Comparison of ENCODE assay signal across 28 mouse cellular contexts in the genomic region with DNA sequence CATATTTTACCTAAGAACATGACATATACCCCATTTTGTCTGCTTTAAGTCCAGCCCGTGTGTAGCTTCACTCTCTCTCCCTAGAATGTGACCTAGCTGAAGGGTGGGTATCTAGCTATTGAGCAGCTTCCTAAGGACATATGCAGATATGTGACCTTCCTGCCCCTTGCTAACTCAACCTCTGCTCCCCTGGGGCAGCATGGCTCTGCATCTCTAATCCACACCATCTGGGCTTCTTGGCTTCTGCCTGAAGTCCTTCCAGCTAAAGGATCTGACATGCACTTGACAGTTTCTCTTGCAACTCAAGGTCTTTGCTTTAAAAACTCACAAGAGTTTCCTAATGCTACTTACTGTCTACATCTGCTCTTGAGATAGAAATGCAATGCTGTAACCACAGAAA. TPM values are rescaled to one million over a fixed set of nuclear protein-coding genes. Genes with fewer than 3 reads are reported as not detected.
DNase-seq lines count a peak whose midpoint lies in the region; TF ChIP-seq lines count a peak whose summit lies in the region.
"Had no signal": no experiment of that assay in that cellular context is flagged by ENCODE, and none has a peak within 500 bp of the region (broad histone marks: within the 10 kb centered on the region; RNA-seq: fewer than 3 reads in every experiment).

No protein-coding gene starts in this region.

- intact Hi-C loops in left cerebral cortex, postnatal 4 days (cut with DNase I) = no loop called here
- intact Hi-C loops in left cerebral cortex, adult 2 months (cut with DNase I) = no loop called here

- TF ChIP-seq CTCF in left cerebral cortex, adult 2 months (IDR thresholded peaks at IDR 0.05) = no peak

- DNase-seq in left cerebral cortex, postnatal 4 days = peak; percentile 24
- no peak for DNase-seq in left cerebral cortex, adult 2 months (ENCODE audit: extremely low spot score in 1 of 2, low spot score in 2 of 2)
- DNase-seq in ZHBTc4 (ENCODE audit: low read depth, low spot score) = peak; percentile 31
- peak; percentile 49 for DNase-seq in embryo, embryonic 11 days
- no peak for DNase-seq in T-cell, adult 2 months (ENCODE audit: low spot score)
- DNase-seq in urinary bladder, postnatal 4 days (ENCODE audit: low spot score in 2 of 2) = no peak
- DNase-seq: adrenal gland, postnatal 25 days; B cell, adult 2 months; cerebellum, adult 11-12 months; cerebellum, adult 9-11 months; forebrain, postnatal 0 days; gastrocnemius, postnatal 10 days; kidney, adult 8-10 months; kidney, postnatal 4 days; liver, embryonic 13.5 days; lung, adult 18-20 months; lung, postnatal 4 days; thymus, postnatal 4 days had no signal

- H3K4me3 ChIP-seq in left cerebral cortex, adult 2 months = no peak overlapping the region
- H3K4me3 ChIP-seq: erythroblast, embryonic 14.5 days; heart, embryonic 10.5 days; heart, embryonic 15.5 days; hindbrain, embryonic 15.5 days; limb, embryonic 10.5 days; limb, embryonic 15.5 days; liver, embryonic 13.5 days; megakaryocyte, embryonic 14.5 days; neural tube, embryonic 13.5 days had no signal

- no peak overlapping the region for H3K27ac ChIP-seq in left cerebral cortex, adult 2 months
- H3K27ac ChIP-seq: heart, embryonic 10.5 days; heart, embryonic 15.5 days; hindbrain, embryonic 15.5 days; kidney, postnatal 0 days; limb, embryonic 10.5 days; limb, embryonic 15.5 days; liver, embryonic 13.5 days; neural tube, embryonic 13.5 days had no signal

RNA-seq across cellular contexts. Expression of gene Vwc2, which starts 38.7 kb away (rescaled TPM):
- 10 to 100 TPM in 1 of 2 experiments, 1 to 10 TPM in 1; 9.8 to 11.4 TPM for total RNA-seq in left cerebral cortex, postnatal 4 days (2021)
- total RNA-seq in left cerebral cortex, adult 2 months (2021) = 10 to 100 TPM; 10.1 to 11.4 TPM
- total RNA-seq: heart, postnatal 25 days had no signal

Comparison
In these comparisons a context has a peak if more than half of its experiments do, and no peak if none do; other contexts are left out.
1. DNase-seq: peak in left cerebral cortex, postnatal 4 days (single experiment), ZHBTc4 (single experiment) and embryo, embryonic 11 days (single experiment); none in left cerebral cortex, adult 2 months (0 of 2), T-cell, adult 2 months (single experiment) and urinary bladder, postnatal 4 days (0 of 2).